Mouse (Mus musculus) embryonic facial prominence, embryonic 11.5 days (tissue): ENCODE measurements around the gene Sgms2. TPM values are rescaled to one million over a fixed set of nuclear protein-coding genes. Genes with fewer than 3 reads are reported as not detected.

Experiments used
- ATAC-seq: fragments of 200-750 bp; cut with Nextera tagmentation; replicated peaks from 2 replicates; pipeline ENCODE4 v1.8.0; 2017; ENCODE audit warnings: low read depth; ENCODE audit not compliant: insufficient number of reproducible peaks, low FRiP score, low TSS enrichment
- DNase-seq: peaks from one replicate; pipeline ENCODE4 v3.0.0-alpha.2; 2015; ENCODE audit warnings: low spot score
- H3K27ac ChIP-seq: fragments of 300-500 bp; sonication (generic); replicated peaks from 2 replicates; pipeline ENCODE4 v1.5.1; 2014; ENCODE audit warnings: mild to moderate bottlenecking, low read depth, low read length, control low read depth
- H3K27me3 ChIP-seq: fragments of 300-500 bp; sonication (generic); 2 replicates; pipeline ENCODE4 v1.6.1; 2014; ENCODE audit warnings: mild to moderate bottlenecking, low read length, moderate library complexity, mixed read lengths; ENCODE audit not compliant: control insufficient read depth, insufficient read depth
- H3K36me3 ChIP-seq: fragments of 300-500 bp; sonication (generic); replicated peaks from 2 replicates; pipeline ENCODE4 v1.6.1; 2014; ENCODE audit warnings: low read depth, mild to moderate bottlenecking, low read length, moderate library complexity, mixed read lengths; ENCODE audit not compliant: control insufficient read depth, insufficient read depth
- H3K4me1 ChIP-seq: fragments of 300-500 bp; sonication (generic); 2 replicates; pipeline ENCODE4 v1.6.1; 2014; ENCODE audit warnings: low read length, mixed read lengths; ENCODE audit not compliant: control insufficient read depth, insufficient read depth
- H3K4me2 ChIP-seq: fragments of 300-500 bp; sonication (generic); 2 replicates; pipeline ENCODE4 v1.6.1; 2014; ENCODE audit warnings: low read depth, mild to moderate bottlenecking, control low read depth, low read length, moderate library complexity
- H3K4me3 ChIP-seq: fragments of 300-500 bp; sonication (generic); 2 replicates; pipeline ENCODE4 v1.5.1; 2014; ENCODE audit warnings: low read depth, low read length, control low read depth
- H3K9ac ChIP-seq: fragments of 300-500 bp; sonication (generic); replicated peaks from 2 replicates; pipeline ENCODE4 v1.6.1; 2014; ENCODE audit warnings: mild to moderate bottlenecking, control low read depth, low read length
- H3K9me3 ChIP-seq: fragments of 300-500 bp; sonication (generic); replicated peaks from 2 replicates; pipeline ENCODE4 v1.6.1; 2016; ENCODE audit warnings: mild to moderate bottlenecking, low read length, inconsistent platforms, mixed read lengths; ENCODE audit not compliant: control insufficient read depth
- WGBS: fragments of 180-500 bp; shearing (Covaris S2); extraction: QIAGEN DNeasy Blood & Tissue Kit; methylation state at CpG from one replicate; pipeline ENCODE4 v1.1.7; 2014; 5-methylcytosine and 5-hydroxymethylcytosine counted together
- polyA plus RNA-seq: library from polyadenylated mRNA; unstranded; fragments of >200 nt; fragmentation: Nextera tagmentation; extraction: Ambion mirVana; gene quantifications from 2 replicates; pipeline ENCODE4 v1.2.1, GENCODE M21; 2014

The Sgms2 gene
- polyA plus RNA-seq, 1 experiment from 2014 or later = 0.46 TPM

GRCm38 (mm10) chr3:131299078-131299477, 192.1 kb downstream of the Sgms2 start:
- Histone ChIP-seq H3K27me3 (no peaks in the 10 kb centered on the region), H3K27ac (no peak overlapping the region), H3K4me1 (no peaks in the 10 kb centered on the region; the same call in 1 of the 2 replicates), H3K4me3 (no peak overlapping the region), H3K9ac (no peak overlapping the region), H3K4me2 (no peak overlapping the region), H3K36me3 (no peaks in the 10 kb centered on the region), H3K9me3 (no peaks in the 10 kb centered on the region)
- ATAC-seq = no peak
- no peak for DNase-seq
- 91% methylated on average over 9 of the region's 9 CpGs for WGBS

- Histone ChIP-seq H3K9ac (no peak overlapping the region), H3K4me2 (no peak overlapping the region), H3K36me3 (no peaks in the 10 kb centered on the region), H3K4me3 (no peak overlapping the region), H3K27me3 (no peaks in the 10 kb centered on the region), H3K27ac (no peak overlapping the region), H3K4me1 (no peaks in the 10 kb centered on the region; the same call in 1 of the 2 replicates), H3K9me3 (no peaks in the 10 kb centered on the region)
- no peak for ATAC-seq
- 84% methylated on average over 7 of the region's 7 CpGs for WGBS
- no peak for DNase-seq
These were observed 194.3 kb downstream of the Sgms2 start for GRCm38 (mm10) chr3:131296893-131297292.

GRCm38 (mm10) chr3:131295513-131296200, 195.6 kb downstream of the Sgms2 start:
- H3K4me1 ChIP-seq = no peaks in the 10 kb centered on the region; the same call in 1 of the 2 replicates
- no peak overlapping the region for H3K27ac ChIP-seq
- H3K4me2 ChIP-seq = no peak overlapping the region
- ATAC-seq (no peak), DNase-seq (no peak)
- H3K36me3 ChIP-seq = no peaks in the 10 kb centered on the region
- no peak overlapping the region for H3K4me3 ChIP-seq
- no peak overlapping the region for H3K9ac ChIP-seq
- 88% methylated on average over 12 of the region's 12 CpGs for WGBS
- no peaks in the 10 kb centered on the region for H3K27me3 ChIP-seq
- no peaks in the 10 kb centered on the region for H3K9me3 ChIP-seq

GRCm38 (mm10) chr3:131294503-131294902, 196.7 kb downstream of the Sgms2 start:
- ATAC-seq (no peak), DNase-seq (no peak)
- Histone ChIP-seq H3K4me3 (no peak overlapping the region), H3K9ac (no peak overlapping the region), H3K9me3 (no peaks in the 10 kb centered on the region), H3K4me1 (no peaks in the 10 kb centered on the region; the same call in 1 of the 2 replicates), H3K4me2 (no peak overlapping the region), H3K36me3 (no peaks in the 10 kb centered on the region), H3K27me3 (no peaks in the 10 kb centered on the region), H3K27ac (no peak overlapping the region)
- WGBS = 53% methylated on average over 3 of the region's 3 CpGs

- Histone ChIP-seq H3K36me3 (no peaks in the 10 kb centered on the region), H3K4me3 (no peak overlapping the region), H3K27ac (no peak overlapping the region), H3K9ac (no peak overlapping the region), H3K4me2 (no peak overlapping the region), H3K4me1 (no peaks in the 10 kb centered on the region; the same call in 1 of the 2 replicates), H3K27me3 (no peaks in the 10 kb centered on the region), H3K9me3 (no peaks in the 10 kb centered on the region)
- 75% methylated on average over 3 of the region's 3 CpGs for WGBS
- no peak for ATAC-seq
- no peak for DNase-seq
These were observed 198.3 kb downstream of the Sgms2 start for GRCm38 (mm10) chr3:131292959-131293358.

DNA sequence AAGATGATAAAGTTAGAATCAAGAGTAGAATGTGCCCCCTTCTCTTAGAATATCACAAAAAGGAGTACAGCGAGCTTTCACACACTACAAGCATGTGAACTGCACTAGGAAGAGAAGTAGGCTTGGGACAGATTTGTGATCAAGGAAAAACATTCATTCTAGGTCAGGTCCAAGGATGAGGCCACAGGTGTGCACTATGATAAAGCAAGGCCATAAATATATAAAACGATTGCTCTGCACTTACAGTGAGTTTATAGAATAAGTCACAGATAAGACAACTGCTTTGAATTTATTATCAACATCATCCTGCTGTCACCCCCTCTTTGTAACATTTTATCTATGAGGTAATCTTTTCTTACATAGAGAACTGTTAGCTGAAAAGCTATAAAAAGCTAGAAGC, 198.9 kb downstream of the Sgms2 start:
- Histone ChIP-seq H3K4me2 (no peak overlapping the region), H3K9me3 (no peaks in the 10 kb centered on the region), H3K27me3 (no peaks in the 10 kb centered on the region), H3K4me1 (no peaks in the 10 kb centered on the region), H3K36me3 (no peaks in the 10 kb centered on the region), H3K9ac (no peak overlapping the region), H3K27ac (no peak overlapping the region), H3K4me3 (no peak overlapping the region)
- whole genome bisulfite sequencing = 90% methylated on average over 2 of the region's 2 CpGs
- no peak for ATAC-seq
- DNase-seq = no peak

GRCm38 (mm10) chr3:131291890-131292289, 199.3 kb downstream of the Sgms2 start:
- no peak overlapping the region for H3K27ac ChIP-seq
- no peak overlapping the region for H3K4me2 ChIP-seq
- H3K9me3 ChIP-seq = no peaks in the 10 kb centered on the region
- H3K36me3 ChIP-seq = no peaks in the 10 kb centered on the region
- no peaks in the 10 kb centered on the region for H3K27me3 ChIP-seq
- 86% methylated on average over 4 of the region's 4 CpGs for WGBS
- H3K9ac ChIP-seq = no peak overlapping the region
- DNase-seq (no peak), ATAC-seq (no peak)
- no peak overlapping the region for H3K4me3 ChIP-seq
- H3K4me1 ChIP-seq = no peaks in the 10 kb centered on the region

GRCm38 (mm10) chr3:131274151-131274550, 217.1 kb downstream of the Sgms2 start:
- ATAC-seq (no peak), DNase-seq (no peak)
- Histone ChIP-seq H3K27ac (no peak overlapping the region), H3K4me2 (no peak overlapping the region), H3K27me3 (no peaks in the 10 kb centered on the region), H3K9ac (no peak overlapping the region), H3K4me3 (no peak overlapping the region), H3K4me1 (no peaks in the 10 kb centered on the region), H3K36me3 (no peaks in the 10 kb centered on the region), H3K9me3 (no peaks in the 10 kb centered on the region)
- 85% methylated on average over 4 of the region's 4 CpGs for WGBS
